In genomic region chr12:25268323-25268722, GRCm38 (mm10) we compare ENCODE assay signal across 22 mouse cellular contexts.
DNase-seq lines count a peak whose midpoint lies in the region; ATAC-seq and TF ChIP-seq lines count a peak whose summit lies in the region.
"Had no signal": no experiment of that assay in that cellular context is flagged by ENCODE, and none has a peak within 500 bp of the region (broad histone marks: within the 10 kb centered on the region; RNA-seq: fewer than 3 reads in every experiment).

No protein-coding gene starts in this region.

- no peak for ATAC-seq in CD4-positive, CD25-positive, alpha-beta regulatory T cell, adult 4 months
- ATAC-seq in lung, embryonic 14.5 days (ENCODE audit: insufficient read depth), result no peak
- ATAC-seq: forebrain, embryonic 14.5 days; midbrain, embryonic 16.5 days had no signal

- peaks cover 8% of the 10 kb centered on the region for H3K4me1 ChIP-seq in lung, embryonic 14.5 days (ENCODE audit: insufficient read depth)
- H3K4me1 ChIP-seq in lung, adult 2 months (ENCODE audit: control insufficient read depth, insufficient read depth, low read length), result peaks cover 15% of the 10 kb centered on the region

- TF ChIP-seq POLR2A in lung, adult 2 months (IDR thresholded peaks at IDR 0.05; ENCODE audit: borderline replicate concordance, extremely low read depth, low read depth, low read length), result no peak

- DNase-seq in CD4-positive, CD25-positive, alpha-beta regulatory T cell, adult 2 months (ENCODE audit: low read depth, low spot score), result peak; percentile 37
- DNase-seq in lung, embryonic 14.5 days, result peak; percentile 56
- DNase-seq in lung, adult 2 months, result no peak
- peak; percentile 39 for DNase-seq in thymus, postnatal 4 days
- no peak for DNase-seq in thymus, postnatal 36 days
- DNase-seq in naive thymus-derived CD4-positive, alpha-beta T cell, adult 2 months (ENCODE audit: low read depth), result peak; percentile 53
- no peak for DNase-seq in neural tube, embryonic 10.5 days (ENCODE audit: extremely low spot score, low spot score)
- DNase-seq: cerebellum, adult 18-20 months; cerebellum, postnatal 36 days; heart, adult 2 months; kidney, postnatal 25 days; layer of hippocampus, adult 9-11 months; liver, embryonic 13.5 days; spleen, adult 18-20 months had no signal

- H3K4me3 ChIP-seq in lung, embryonic 14.5 days (ENCODE audit: low read depth, low read length), result no peak overlapping the region
- no peak overlapping the region for H3K4me3 ChIP-seq in lung, adult 2 months (replicated peaks; ENCODE audit: extremely low read depth, low read depth, low read length)
- H3K4me3 ChIP-seq: embryonic facial prominence, embryonic 10.5 days; heart, adult 2 months; limb, embryonic 12.5 days; liver, embryonic 13.5 days; neural tube, embryonic 12.5 days had no signal

- H3K36me3 ChIP-seq in lung, embryonic 14.5 days (ENCODE audit: insufficient read depth), result no peaks in the 10 kb centered on the region
- H3K36me3 ChIP-seq: embryonic facial prominence, embryonic 10.5 days; limb, embryonic 12.5 days; liver, embryonic 13.5 days; neural tube, embryonic 12.5 days had no signal

- H3K4me2 ChIP-seq in lung, embryonic 14.5 days, result no peak overlapping the region
- H3K4me2 ChIP-seq: hindbrain, embryonic 14.5 days; limb, embryonic 12.5 days; liver, embryonic 13.5 days; neural tube, embryonic 12.5 days had no signal

- no peak for TF ChIP-seq CTCF in lung, embryonic 14.5 days (IDR thresholded peaks at IDR 0.05; ENCODE audit: low read depth)
- TF ChIP-seq CTCF in lung, adult 2 months (IDR thresholded peaks at IDR 0.05; ENCODE audit: insufficient read depth, low read length), result no peak

- WGBS in lung, embryonic 14.5 days, result 70% methylated on average over 7 of the region's 7 CpGs
- 42% methylated on average over 7 of the region's 7 CpGs for WGBS in lung, adult 2 months

- no peaks in the 10 kb centered on the region for H3K9me3 ChIP-seq in lung, embryonic 14.5 days (ENCODE audit: low read depth, low read length)
- H3K9me3 ChIP-seq: embryonic facial prominence, embryonic 10.5 days; limb, embryonic 12.5 days; liver, embryonic 13.5 days; neural tube, embryonic 12.5 days had no signal

- H3K9ac ChIP-seq in lung, embryonic 14.5 days, result no peak overlapping the region
- H3K9ac ChIP-seq: hindbrain, embryonic 14.5 days; limb, embryonic 12.5 days; liver, embryonic 13.5 days; neural tube, embryonic 12.5 days had no signal

- H3K27me3 ChIP-seq in lung, embryonic 14.5 days (ENCODE audit: insufficient read depth, low read length), result no peaks in the 10 kb centered on the region
- H3K27me3 ChIP-seq: liver, embryonic 13.5 days; neural tube, embryonic 12.5 days had no signal

- no peak overlapping the region for H3K27ac ChIP-seq in lung, embryonic 14.5 days (ENCODE audit: low read depth)
- H3K27ac ChIP-seq: embryonic facial prominence, embryonic 10.5 days; heart, adult 2 months; hindbrain, embryonic 14.5 days; limb, embryonic 12.5 days; liver, embryonic 13.5 days; macrophage; neural tube, embryonic 12.5 days had no signal

Comparison
In these comparisons a context has a peak if more than half of its experiments do, and no peak if none do; other contexts are left out.
1. DNase-seq: peak in CD4-positive, CD25-positive, alpha-beta regulatory T cell, adult 2 months (single experiment), lung, embryonic 14.5 days (single experiment), thymus, postnatal 4 days (single experiment) and naive thymus-derived CD4-positive, alpha-beta T cell, adult 2 months (single experiment); none in lung, adult 2 months (single experiment), thymus, postnatal 36 days (0 of 2) and neural tube, embryonic 10.5 days (single experiment).